Mouse (Mus musculus): ENCODE measurements at regions not wholly inside any gene's neighbourhood (a gene's known extent, or its start where the extent isn't known, plus 50 kb on each side); places are given as distances from the start of the nearest gene placed in this dataset.
A peak's percentile ranks its signal among the peaks of the same experiment; 100 is the strongest.

DNA sequence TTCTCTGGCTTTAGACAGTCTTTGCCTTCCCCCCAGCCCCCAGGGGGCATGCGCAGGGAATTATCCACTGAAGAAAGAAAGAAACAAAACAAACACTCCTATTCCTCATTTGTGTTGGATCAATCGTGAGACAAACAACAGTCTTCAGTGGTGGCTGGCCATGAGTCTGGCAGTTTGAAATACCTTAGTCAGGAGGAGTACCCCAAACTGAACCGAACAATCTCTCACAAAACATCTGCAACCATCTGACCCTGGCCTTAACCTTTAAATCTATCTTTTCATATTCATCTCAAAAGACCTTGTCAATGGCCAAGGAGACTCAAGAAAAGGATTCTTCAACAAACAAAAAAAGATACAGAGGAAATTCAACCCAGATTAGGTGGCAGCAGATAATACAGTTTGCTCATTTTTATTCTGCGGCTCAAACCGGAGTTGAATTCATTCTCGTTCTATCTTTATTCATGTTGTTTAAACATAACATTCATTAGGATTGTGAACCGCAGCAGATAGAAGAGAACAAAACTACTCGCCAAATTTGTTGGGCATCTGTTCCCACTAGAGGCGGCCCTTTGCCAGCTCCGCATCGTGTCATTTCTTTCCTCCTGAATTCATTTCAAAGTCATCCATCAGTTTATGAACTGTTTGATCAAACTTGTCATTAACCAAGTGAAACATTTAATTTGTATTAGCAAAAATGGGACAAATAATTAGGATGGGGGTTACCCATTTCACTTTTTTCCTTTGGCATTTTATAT, 139.3 kb upstream of the Otx2 start:
- Histone ChIP-seq H3K4me3 (replicated peaks in 1 of 3; ENCODE audit: low read depth in 2 of 3, low read length in 2 of 3, poor library complexity in 1 of 3) (no peak overlapping the region), H3K9me3 (replicated peaks; ENCODE audit: low read length) (no peaks in the 10 kb centered on the region), H3K4me2 (ENCODE audit: insufficient read depth, low read depth, poor library complexity, severe bottlenecking) (no peak overlapping the region), H3K36me3 (replicated peaks in 1 of 2; ENCODE audit: control insufficient read depth in 1 of 2, insufficient read depth in 1 of 2, low read length in 1 of 2) (no peaks in the 10 kb centered on the region), H3K4me1 (ENCODE audit: control insufficient read depth in 1 of 2, insufficient read depth in 2 of 2) (0 out of 4 replicates have a peak, but pooled peaks cover 0 to 2% of the 10 kb centered on the region in 2 experiments), H3K9ac (ENCODE audit: insufficient read depth, low read depth) (no peak overlapping the region), H3K27ac (ENCODE audit: insufficient read depth, low read depth) (no peak overlapping the region), H3K27me3 (replicated peaks) (no peaks in the 10 kb centered on the region), H3K79me2 (replicated peaks; ENCODE audit: control insufficient read depth, extremely low read depth, insufficient read depth, poor library complexity, severe bottlenecking) (no peaks in the 10 kb centered on the region)
- TF ChIP-seq EP300 (IDR thresholded peaks at IDR 0.05; ENCODE audit: low read length) (no peak), UBTF (IDR thresholded peaks at IDR 0.05; ENCODE audit: low read depth, low read length) (no peak), IRF4 (IDR thresholded peaks at IDR 0.05; ENCODE audit: low read depth, low read length) (no peak), CHD2 (IDR thresholded peaks at IDR 0.05; ENCODE audit: low read length) (no peak), MYC (IDR thresholded peaks at IDR 0.05; ENCODE audit: low read depth, low read length) (no peak), SIN3A (IDR thresholded peaks at IDR 0.05; ENCODE audit: low read length) (no peak), CHD1 (IDR thresholded peaks at IDR 0.05; ENCODE audit: low read depth, low read length) (no peak), TBP (conservative IDR thresholded peaks at IDR 0.05; ENCODE audit: low read depth, low read length) (no peak), ZNF384 (IDR thresholded peaks at IDR 0.05; ENCODE audit: low read depth, low read length) (no peak), USF1 (IDR thresholded peaks at IDR 0.05; ENCODE audit: low read depth, low read length) (no peak), POLR2A (IDR thresholded peaks at IDR 0.05; ENCODE audit: low read depth, low read length) (no peak), SMC3 (IDR thresholded peaks at IDR 0.05; ENCODE audit: low read depth, low read length) (no peak), JUN (IDR thresholded peaks at IDR 0.05; ENCODE audit: insufficient read depth, low read depth, low read length) (no peak), TCF12 (IDR thresholded peaks at IDR 0.05; ENCODE audit: low read depth, low read length) (no peak), MAX (IDR thresholded peaks at IDR 0.05; ENCODE audit: low read length) (no peak), MEF2A (IDR thresholded peaks at IDR 0.05; ENCODE audit: borderline replicate concordance, low read depth, low read length) (no peak), POLR2AphosphoS2 (IDR thresholded peaks at IDR 0.05; ENCODE audit: low read depth, low read length) (no peak)
- in situ Hi-C loops (cut with MboI; ENCODE audit: low pct_ligation_motif_present, low pct_unique_long_range_greater_than_20kb, low sequenced_read_pairs) (no loop called here), dilution Hi-C loops (cut with MboI; ENCODE audit: extremely low pct_ligation_motif_present, extremely low pct_unique_long_range_greater_than_20kb, low sequenced_read_pairs) (no loop called here)
- no peak for DNase-seq (ENCODE audit: extremely low read depth)

DNA sequence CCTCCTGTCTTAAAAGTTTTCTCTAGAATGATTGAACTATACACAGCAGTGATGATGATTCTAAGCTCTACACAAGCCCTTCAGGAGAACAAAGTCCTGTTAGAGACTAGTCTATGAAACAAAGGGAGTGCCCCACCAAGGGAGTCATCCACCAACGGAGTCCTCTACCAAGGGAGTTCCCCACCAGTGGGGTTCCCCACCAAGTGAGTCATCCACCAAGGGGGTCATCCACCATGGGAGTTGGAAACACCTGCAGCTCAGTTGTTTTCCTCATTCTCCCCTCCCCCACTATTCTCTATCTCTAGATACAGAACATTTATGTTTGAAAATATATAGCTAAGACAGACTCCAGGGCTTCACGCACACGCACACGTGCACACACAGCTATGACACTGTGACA, 130.5 kb upstream of the Otx2 start:
- dilution Hi-C loops (cut with MboI; ENCODE audit: extremely low pct_ligation_motif_present, extremely low pct_unique_long_range_greater_than_20kb, low sequenced_read_pairs) (no loop called here), in situ Hi-C loops (cut with MboI; ENCODE audit: low pct_ligation_motif_present, low pct_unique_long_range_greater_than_20kb, low sequenced_read_pairs) (no loop called here)
- H3K36me3 ChIP-seq (replicated peaks in 1 of 2; ENCODE audit: control insufficient read depth in 1 of 2, insufficient read depth in 1 of 2, low read length in 1 of 2) = no peaks in the 10 kb centered on the region
- no peaks in the 10 kb centered on the region for H3K9me3 ChIP-seq (replicated peaks; ENCODE audit: low read length)
- no peak overlapping the region for H3K27ac ChIP-seq (ENCODE audit: insufficient read depth, low read depth)
- H3K79me2 ChIP-seq (replicated peaks; ENCODE audit: control insufficient read depth, extremely low read depth, insufficient read depth, poor library complexity, severe bottlenecking) = no peaks in the 10 kb centered on the region
- H3K27me3 ChIP-seq (replicated peaks) = no peaks in the 10 kb centered on the region
- H3K9ac ChIP-seq (ENCODE audit: insufficient read depth, low read depth) = no peak overlapping the region
- peak; percentile 77 for DNase-seq (ENCODE audit: extremely low read depth)
- H3K4me2 ChIP-seq (ENCODE audit: insufficient read depth, low read depth, poor library complexity, severe bottlenecking) = no peak overlapping the region
- H3K4me1 ChIP-seq (ENCODE audit: control insufficient read depth in 1 of 2, insufficient read depth in 2 of 2) = peaks cover 2 to 15% of the 10 kb centered on the region in 2 experiments; a peak in 3 of 4 replicates
- no peak overlapping the region for H3K4me3 ChIP-seq (replicated peaks in 1 of 3; ENCODE audit: low read depth in 2 of 3, low read length in 2 of 3, poor library complexity in 1 of 3)
- TF ChIP-seq E2F4 (IDR thresholded peaks at IDR 0.05; ENCODE audit: insufficient replicate concordance, low read depth, low read length) = no peak
- no peak for TF ChIP-seq MEF2A (IDR thresholded peaks at IDR 0.05; ENCODE audit: borderline replicate concordance, low read depth, low read length)
- no peak for TF ChIP-seq JUND (conservative IDR thresholded peaks at IDR 0.05; ENCODE audit: low read depth, low read length)
- TF ChIP-seq RAD21 (IDR thresholded peaks at IDR 0.05; ENCODE audit: low read depth, low read length) = no peak
- TF ChIP-seq POLR2AphosphoS2 (IDR thresholded peaks at IDR 0.05; ENCODE audit: low read depth, low read length) = no peak
- TF ChIP-seq MYC (IDR thresholded peaks at IDR 0.05; ENCODE audit: low read depth, low read length) = no peak
- TF ChIP-seq USF1 (IDR thresholded peaks at IDR 0.05; ENCODE audit: low read depth, low read length) = no peak
- no peak for TF ChIP-seq RCOR1 (conservative IDR thresholded peaks at IDR 0.05; ENCODE audit: low read depth, low read length)
- TF ChIP-seq CHD2 (IDR thresholded peaks at IDR 0.05; ENCODE audit: low read length) = peak; percentile 43
- TF ChIP-seq CTCF (conservative IDR thresholded peaks at IDR 0.05 in 1 of 2, IDR thresholded peaks at IDR 0.05 in 1 of 2; ENCODE audit: low read depth in 2 of 2, low read length in 2 of 2) = no peak
- no peak for TF ChIP-seq SMC3 (IDR thresholded peaks at IDR 0.05; ENCODE audit: low read depth, low read length)
- no peak for TF ChIP-seq HCFC1 (IDR thresholded peaks at IDR 0.05; ENCODE audit: low read depth, low read length)
- no peak for TF ChIP-seq NRF1 (IDR thresholded peaks at IDR 0.05; ENCODE audit: low read depth, low read length)
- no peak for TF ChIP-seq TBP (conservative IDR thresholded peaks at IDR 0.05; ENCODE audit: low read depth, low read length)
- TF ChIP-seq GABPA (IDR thresholded peaks at IDR 0.05; ENCODE audit: insufficient replicate concordance, low read depth, low read length) = no peak
- no peak for TF ChIP-seq UBTF (IDR thresholded peaks at IDR 0.05; ENCODE audit: low read depth, low read length)
- TF ChIP-seq ZNF384 (IDR thresholded peaks at IDR 0.05; ENCODE audit: low read depth, low read length) = no peak
- peak; percentile 93 for TF ChIP-seq ETS1 (conservative IDR thresholded peaks at IDR 0.05; ENCODE audit: low read depth, low read length)
- TF ChIP-seq JUN (IDR thresholded peaks at IDR 0.05; ENCODE audit: insufficient read depth, low read depth, low read length) = no peak
- TF ChIP-seq EP300 (IDR thresholded peaks at IDR 0.05; ENCODE audit: low read length) = peak; percentile 40; the same call in 1 of the 2 replicates
- no peak for TF ChIP-seq MXI1 (IDR thresholded peaks at IDR 0.05; ENCODE audit: low read depth, low read length)
- TF ChIP-seq POLR2A (IDR thresholded peaks at IDR 0.05; ENCODE audit: low read depth, low read length) = no peak
- TF ChIP-seq NELFE (IDR thresholded peaks at IDR 0.05; ENCODE audit: low read depth, low read length) = no peak
- TF ChIP-seq SIN3A (IDR thresholded peaks at IDR 0.05; ENCODE audit: low read length) = no peak
- TF ChIP-seq CHD1 (IDR thresholded peaks at IDR 0.05; ENCODE audit: low read depth, low read length) = no peak
- TF ChIP-seq ZMIZ1 (IDR thresholded peaks at IDR 0.05; ENCODE audit: low read depth, low read length) = no peak
